Mouse (Mus musculus) heart, adult 2 months (tissue): ENCODE results near the gene Dnajb1. TPM values are rescaled to one million over a fixed set of nuclear protein-coding genes. Genes with fewer than 3 reads are reported as not detected.

Experiments used
- DNase-seq, 2 experiments: peaks; one replicate each; pipeline ENCODE4 v3.0.0; 2021
- H3K27ac ChIP-seq: fragments of 200-600 bp; 2 replicates; pipeline ENCODE4 v1.8.1; 2022
- H3K27me3 ChIP-seq: fragments of 200-500 bp; 2 replicates; pipeline ENCODE4 v1.6.1; 2012; ENCODE audit warnings: mild to moderate bottlenecking, low read length, inconsistent platforms, mixed read lengths; ENCODE audit not compliant: control insufficient read depth, insufficient read depth
- H3K36me3 ChIP-seq: fragments of 200-500 bp; 2 replicates; pipeline ENCODE4 v1.6.1; 2012; ENCODE audit warnings: low read length, inconsistent platforms; ENCODE audit not compliant: control insufficient read depth, insufficient read depth
- H3K4me1 ChIP-seq: fragments of 200-500 bp; 2 replicates; pipeline ENCODE4 v1.6.1; 2011; ENCODE audit warnings: low read length; ENCODE audit not compliant: control insufficient read depth, insufficient read depth
- H3K4me3 ChIP-seq: fragments of 200-600 bp; 2 replicates; pipeline ENCODE4 v1.8.1; 2022
- H3K79me2 ChIP-seq: fragments of 200-500 bp; replicated peaks from 2 replicates; pipeline ENCODE4 v1.6.1; 2012; ENCODE audit warnings: mild to moderate bottlenecking, inconsistent platforms, low read length, moderate library complexity, mixed read lengths; ENCODE audit not compliant: control insufficient read depth, insufficient read depth
- H3K9ac ChIP-seq: fragments of 200-500 bp; 2 replicates; pipeline ENCODE4 v1.6.1; 2012; ENCODE audit warnings: low read depth, mild to moderate bottlenecking, control low read depth, inconsistent platforms, low read length, mixed read lengths
- CTCF ChIP-seq: fragments of 200-600 bp; IDR thresholded peaks from 2 replicates; pipeline ENCODE4 v1.8.1; 2022; ENCODE audit warnings: antibody characterized with exemption, mild to moderate bottlenecking, moderate library complexity
- EP300 ChIP-seq: fragments of 200-500 bp; IDR thresholded peaks from 2 replicates; pipeline ENCODE4 v1.6.1; 2011; ENCODE audit warnings: low read depth, low read length, control low read depth; ENCODE audit not compliant: insufficient read depth
- POLR2A ChIP-seq: fragments of 200-500 bp; IDR thresholded peaks from 2 replicates; pipeline ENCODE4 v1.6.1; 2011; ENCODE audit warnings: mild to moderate bottlenecking, low read depth, low read length, control low read depth; ENCODE audit not compliant: insufficient read depth
- WGBS: fragments of 180-500 bp; shearing (Covaris S2); methylation state at CpG from one replicate; pipeline ENCODE4 v1.1.7; 2018; 5-methylcytosine and 5-hydroxymethylcytosine counted together
- intact Hi-C: fragments of 180-260 bp; cut with DNase I; formaldehyde crosslinking; loops from one replicate; pipeline ENCODE4 v1.15.1; 2025
- polyA plus RNA-seq: library from polyadenylated mRNA; depleted of rRNA; stranded (reverse); fragments of >200 nt; gene quantifications from 2 replicates; pipeline ENCODE4 v1.2.3, GENCODE M21; 2012
- total RNA-seq, 2 experiments: library from RNA; stranded (reverse); gene quantifications; 2 replicates each; pipeline ENCODE4 v1.2.3; 2021

Dnajb1 gene
- total and polyA plus RNA-seq, 3 experiments = 11.3 to 16.8 (median 13.4) TPM

DNA sequence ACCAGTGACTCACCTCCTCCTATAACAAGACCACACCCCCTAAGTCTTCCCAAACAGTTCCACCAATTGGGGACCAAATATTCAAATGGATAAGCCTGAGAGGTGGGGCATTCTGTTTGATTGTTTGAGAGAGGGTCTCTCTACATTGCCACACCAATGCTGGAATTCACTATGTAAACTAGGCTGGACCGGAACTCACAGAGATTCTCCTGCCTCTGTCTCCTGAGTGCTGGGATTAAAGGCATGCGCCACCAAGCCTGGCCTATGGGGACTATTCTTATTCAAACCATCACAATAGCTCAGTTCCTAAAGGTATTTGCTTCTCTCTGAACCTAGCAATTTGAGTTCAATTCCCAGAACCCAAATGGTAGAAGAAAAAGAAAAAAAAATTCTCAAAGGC lies 10.6 kb downstream of the Dnajb1 start:
- WGBS = 97% methylated on average over 2 of the region's 2 CpGs
- no peak overlapping the region for H3K9ac ChIP-seq
- intact Hi-C loops = no loop called here
- no peaks in the 10 kb centered on the region for H3K79me2 ChIP-seq
- no peak for DNase-seq
- no peaks in the 10 kb centered on the region for H3K36me3 ChIP-seq
- H3K4me3 ChIP-seq = no peak overlapping the region
- no peak overlapping the region for H3K27ac ChIP-seq
- no peaks in the 10 kb centered on the region for H3K27me3 ChIP-seq
- no peaks in the 10 kb centered on the region for H3K4me1 ChIP-seq
- TF ChIP-seq POLR2A (no peak), EP300 (no peak), CTCF (no peak)

GRCm38 (mm10) chr8:83619568-83620285 lies 11.7 kb downstream of the Dnajb1 start:
- Histone ChIP-seq H3K4me1 (no peaks in the 10 kb centered on the region), H3K27me3 (no peaks in the 10 kb centered on the region), H3K4me3 (no peak overlapping the region), H3K27ac (no peak overlapping the region), H3K79me2 (no peaks in the 10 kb centered on the region), H3K9ac (no peak overlapping the region), H3K36me3 (no peaks in the 10 kb centered on the region)
- WGBS = 71% methylated on average over 9 of the region's 9 CpGs
- intact Hi-C loops = loop anchor here (5.0 kb wide), 1 partner anchor 517 kb away; no protein-coding TSS in a partner anchor
- TF ChIP-seq CTCF (no peak), POLR2A (no peak), EP300 (no peak)
- DNase-seq = no peak

- DNase-seq = no peak
- Histone ChIP-seq H3K9ac (peak overlapping the region; percentile 34; the same call in 1 of the 2 replicates), H3K27ac (no peak overlapping the region), H3K36me3 (no peaks in the 10 kb centered on the region), H3K79me2 (no peaks in the 10 kb centered on the region), H3K27me3 (no peaks in the 10 kb centered on the region), H3K4me1 (no peaks in the 10 kb centered on the region), H3K4me3 (peak overlapping the region; percentile 43)
- TF ChIP-seq EP300 = no peak
- TF ChIP-seq CTCF = no peak
- TF ChIP-seq POLR2A = no peak
- WGBS = 53% methylated on average over 15 of the region's 15 CpGs
- intact Hi-C loops = loop anchor here (1.0 to 5.0 kb wide), 2 partner anchors 56 to 520 kb away; partner anchors contain the start of gene Ndufb7
Observed at GRCm38 (mm10) chr8:83621691-83622388, 13.8 kb downstream of the Dnajb1 start.

DNA sequence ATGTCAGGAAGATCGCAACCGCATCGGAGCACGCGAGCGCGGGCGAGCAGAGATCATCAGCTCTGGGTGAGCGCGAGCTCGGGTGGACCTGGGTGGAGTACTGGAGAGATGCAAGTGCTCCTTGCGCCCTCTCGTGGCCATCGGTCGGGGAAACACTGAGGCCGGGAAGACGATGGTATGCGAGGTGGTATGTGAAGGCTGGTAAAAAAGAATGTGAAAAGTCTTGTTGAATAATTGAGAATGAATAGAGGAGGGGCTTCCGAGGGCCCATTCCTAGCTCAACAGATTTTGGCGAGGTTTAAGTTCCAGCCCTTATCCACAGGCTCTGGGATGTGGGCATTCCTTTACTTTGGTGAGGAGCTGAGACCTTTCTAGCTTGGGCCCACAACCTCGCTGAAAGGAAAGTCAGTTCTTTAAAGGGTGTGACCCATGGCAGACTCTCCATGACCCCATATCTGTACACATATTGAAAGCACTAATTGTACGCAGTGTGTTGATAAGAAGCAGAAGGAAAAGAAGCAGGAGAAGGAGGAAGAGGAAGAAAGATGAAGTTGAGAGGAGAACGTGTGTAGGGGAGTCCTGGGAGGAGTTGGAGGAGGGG lies 14.5 kb downstream of the Dnajb1 start:
- DNase-seq = peak; percentile 85 to 88
- Histone ChIP-seq H3K79me2 (no peaks in the 10 kb centered on the region), H3K27me3 (no peaks in the 10 kb centered on the region), H3K36me3 (no peaks in the 10 kb centered on the region), H3K9ac (peak overlapping the region; percentile 34; the same call in 1 of the 2 replicates), H3K27ac (no peak overlapping the region), H3K4me3 (peak overlapping the region; percentile 43), H3K4me1 (no peaks in the 10 kb centered on the region)
- 7% methylated on average over 23 of the region's 23 CpGs for WGBS
- peak; percentile 94 for TF ChIP-seq CTCF
- no peak for TF ChIP-seq EP300
- TF ChIP-seq POLR2A = no peak
- intact Hi-C loops = loop anchor here (1.0 to 5.0 kb wide), 2 partner anchors 56 to 520 kb away; partner anchors contain the start of gene Ndufb7

DNA sequence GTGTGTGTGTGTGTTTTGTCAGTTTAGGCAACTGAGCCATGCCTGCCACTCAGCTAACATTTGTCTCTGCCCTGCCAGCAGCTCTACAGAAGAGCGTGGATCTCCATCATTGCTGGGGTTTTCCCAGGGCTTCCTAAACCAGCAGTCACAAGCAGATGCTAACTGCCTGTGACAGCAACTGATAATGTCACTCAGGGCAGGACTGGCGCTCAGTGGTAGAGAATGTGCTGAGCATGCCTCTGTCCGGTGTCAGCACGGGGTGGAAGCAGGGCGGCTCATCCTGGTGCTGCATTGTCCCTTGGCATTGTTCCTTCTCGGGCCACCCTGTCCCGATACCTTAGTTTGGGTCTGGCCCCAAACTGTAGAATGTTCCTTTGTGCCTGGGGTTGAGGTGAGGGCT lies 15.6 kb downstream of the Dnajb1 start:
- H3K4me1 ChIP-seq = no peaks in the 10 kb centered on the region
- WGBS = 75% methylated on average over 7 of the region's 7 CpGs
- no peak overlapping the region for H3K27ac ChIP-seq
- intact Hi-C loops = loop anchor here (5.0 kb wide), 1 partner anchor 521 kb away; no protein-coding TSS in a partner anchor
- no peaks in the 10 kb centered on the region for H3K36me3 ChIP-seq
- no peak for DNase-seq
- TF ChIP-seq POLR2A (no peak), EP300 (no peak), CTCF (no peak)
- no peak overlapping the region for H3K4me3 ChIP-seq
- H3K9ac ChIP-seq = no peak overlapping the region
- H3K79me2 ChIP-seq = no peaks in the 10 kb centered on the region
- no peaks in the 10 kb centered on the region for H3K27me3 ChIP-seq
